ENCODE assay signal across 18 mouse cellular contexts in the genomic region with DNA sequence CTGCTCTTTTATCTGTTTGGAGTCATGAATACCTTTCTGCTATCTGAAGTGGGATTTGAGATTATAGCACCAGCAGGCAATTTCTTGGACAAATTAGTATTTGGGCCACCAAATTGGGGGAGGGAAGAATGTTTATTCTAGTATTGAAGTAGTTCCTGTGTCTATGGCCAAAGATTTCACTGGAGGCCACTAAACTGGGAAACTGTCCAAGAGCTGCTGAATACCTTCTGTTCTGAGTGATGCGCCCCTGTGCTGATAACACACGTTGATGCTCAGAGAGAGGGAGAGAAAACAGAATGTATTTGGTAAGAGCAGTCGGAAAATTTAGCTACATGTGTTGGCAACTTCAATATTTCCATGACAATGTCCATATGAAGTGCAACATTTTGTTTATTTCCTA.
DNase-seq lines count a peak whose midpoint lies in the region; ATAC-seq and TF ChIP-seq lines count a peak whose summit lies in the region.
"Had no signal": no experiment of that assay in that cellular context is flagged by ENCODE, and none has a peak within 500 bp of the region (broad histone marks: within the 10 kb centered on the region; RNA-seq: fewer than 3 reads in every experiment).

No protein-coding gene starts in this region.

- 50% methylated on average over 3 of the region's 3 CpGs for WGBS in lung, embryonic 14.5 days
- WGBS in lung, postnatal 0 days: 32% methylated on average over 3 of the region's 3 CpGs
- under 1% methylated on average over 3 of the region's 3 CpGs for WGBS in cerebellum, adult 2 months

- H3K27ac ChIP-seq in lung, embryonic 14.5 days (ENCODE audit: low read depth): no peak overlapping the region
- H3K27ac ChIP-seq in lung, postnatal 0 days (ENCODE audit: low read length): no peak overlapping the region
- no peak overlapping the region for H3K27ac ChIP-seq in cerebellum, adult 2 months (ENCODE audit: insufficient read depth, low read length)
- H3K27ac ChIP-seq: gastrocnemius, adult 2 months; heart, embryonic 15.5 days; liver, embryonic 13.5 days; neural tube, embryonic 15.5 days; stomach, postnatal 0 days had no signal

- H3K27me3 ChIP-seq in lung, embryonic 14.5 days (ENCODE audit: insufficient read depth, low read length): no peaks in the 10 kb centered on the region
- no peaks in the 10 kb centered on the region for H3K27me3 ChIP-seq in lung, postnatal 0 days (replicated peaks; ENCODE audit: insufficient read depth, low read length)
- no peaks in the 10 kb centered on the region for H3K27me3 ChIP-seq in cerebellum, adult 2 months (ENCODE audit: control insufficient read depth, insufficient read depth, low read length)
- H3K27me3 ChIP-seq: heart, embryonic 15.5 days; liver, embryonic 13.5 days; neural tube, embryonic 15.5 days had no signal

- H3K36me3 ChIP-seq in lung, embryonic 14.5 days (ENCODE audit: insufficient read depth): no peaks in the 10 kb centered on the region
- no peaks in the 10 kb centered on the region for H3K36me3 ChIP-seq in lung, postnatal 0 days (ENCODE audit: insufficient read depth, low read length)
- H3K36me3 ChIP-seq: heart, embryonic 15.5 days; liver, embryonic 13.5 days; neural tube, embryonic 15.5 days had no signal

- H3K9me3 ChIP-seq in lung, embryonic 14.5 days (ENCODE audit: low read depth, low read length): no peaks in the 10 kb centered on the region
- no peaks in the 10 kb centered on the region for H3K9me3 ChIP-seq in lung, postnatal 0 days (ENCODE audit: low read length)
- H3K9me3 ChIP-seq: heart, embryonic 15.5 days; liver, embryonic 13.5 days; neural tube, embryonic 15.5 days had no signal

- no peak overlapping the region for H3K4me3 ChIP-seq in lung, embryonic 14.5 days (ENCODE audit: low read depth, low read length)
- no peak overlapping the region for H3K4me3 ChIP-seq in lung, postnatal 0 days (ENCODE audit: low read depth, low read length)
- H3K4me3 ChIP-seq in cerebellum, adult 2 months (replicated peaks; ENCODE audit: insufficient read depth, low read depth, low read length): no peak overlapping the region
- H3K4me3 ChIP-seq: gastrocnemius, adult 2 months; heart, embryonic 15.5 days; liver, embryonic 13.5 days; neural tube, embryonic 15.5 days had no signal

- no peak for ATAC-seq in lung, embryonic 14.5 days (ENCODE audit: insufficient read depth)
- ATAC-seq in lung, postnatal 0 days: no peak
- no peak for ATAC-seq in erythroblast, adult 5-6 weeks (replicated peaks; ENCODE audit: low FRiP score, poor library complexity, severe bottlenecking)
- ATAC-seq: intestine, postnatal 0 days had no signal

- no peak for TF ChIP-seq POLR2A in cerebellum, adult 2 months (IDR thresholded peaks at IDR 0.05; ENCODE audit: borderline replicate concordance, insufficient read depth, low read length)

- TF ChIP-seq EP300 in lung, postnatal 0 days (IDR thresholded peaks at IDR 0.05): no peak

- H3K4me2 ChIP-seq in lung, embryonic 14.5 days: no peak overlapping the region
- no peak overlapping the region for H3K4me2 ChIP-seq in lung, postnatal 0 days (replicated peaks; ENCODE audit: low read depth, low read length)
- H3K4me2 ChIP-seq: heart, embryonic 15.5 days; liver, embryonic 13.5 days; neural tube, embryonic 15.5 days had no signal

- H3K4me1 ChIP-seq in lung, embryonic 14.5 days (ENCODE audit: insufficient read depth): no peaks in the 10 kb centered on the region
- no peaks in the 10 kb centered on the region for H3K4me1 ChIP-seq in lung, postnatal 0 days (ENCODE audit: insufficient read depth, low read depth, low read length)
- no peaks in the 10 kb centered on the region; the same call in 1 of the 2 replicates for H3K4me1 ChIP-seq in cerebellum, adult 2 months (ENCODE audit: control insufficient read depth, insufficient read depth, low read length)
- H3K4me1 ChIP-seq: heart, embryonic 15.5 days; liver, embryonic 13.5 days; neural tube, embryonic 15.5 days had no signal

- no peak for TF ChIP-seq CTCF in lung, embryonic 14.5 days (IDR thresholded peaks at IDR 0.05; ENCODE audit: low read depth)
- no peak for TF ChIP-seq CTCF in lung, postnatal 0 days (IDR thresholded peaks at IDR 0.05)
- TF ChIP-seq CTCF in cerebellum, adult 2 months (IDR thresholded peaks at IDR 0.05; ENCODE audit: borderline replicate concordance, insufficient read depth, low read depth, low read length): no peak

- peak; percentile 5 for DNase-seq in lung, embryonic 14.5 days
- DNase-seq in lung, postnatal 0 days (ENCODE audit: low spot score): no peak
- peak; percentile 3 for DNase-seq in brain, embryonic 18.5 days (ENCODE audit: low read depth, low spot score)
- DNase-seq in cerebellum, adult 2 months: peak; percentile 44 to 89
- DNase-seq in cerebellum, postnatal 25 days: peak; percentile 54 to 71
- DNase-seq in spleen, postnatal 36 days (ENCODE audit: low spot score in 2 of 2): no peak
- DNase-seq: adrenal gland, postnatal 25 days; gastrocnemius, adult 2 months; heart, postnatal 36 days; kidney, postnatal 36 days; liver, embryonic 13.5 days; lung, adult 2 months; lung, postnatal 36 days had no signal

- H3K9ac ChIP-seq in lung, embryonic 14.5 days: no peak overlapping the region
- no peak overlapping the region for H3K9ac ChIP-seq in lung, postnatal 0 days (replicated peaks; ENCODE audit: low read depth)
- H3K9ac ChIP-seq: heart, embryonic 15.5 days; liver, embryonic 13.5 days; neural tube, embryonic 15.5 days had no signal

Comparison
In these comparisons a context has a peak if more than half of its experiments do, and no peak if none do; other contexts are left out.
1. DNase-seq: peak in lung, embryonic 14.5 days (single experiment), brain, embryonic 18.5 days (single experiment), cerebellum, adult 2 months (2 of 2) and cerebellum, postnatal 25 days (2 of 2); none in lung, postnatal 0 days (single experiment) and spleen, postnatal 36 days (0 of 2).